Mouse (Mus musculus) mouse trophoblast stem cell (cell line): Measurements from ENCODE around the gene Olfr732.

ENCODE experiments used
- in situ Hi-C, 2 experiments: fragments of 300-500 bp; cut with MseI, MboI; formaldehyde crosslinking; loops; 2 replicates in 1 of 2; 3 replicates in 1 of 2; pipeline ENCODE4 v1.15.1; 2025

The Olfr732 gene

GRCm38 (mm10) chr14:50284106-50284505 lies at the start of gene Olfr732:
Olfr732 (minus strand) TSS chr14:50284206.
- in situ Hi-C loops: no loop called here

DNA sequence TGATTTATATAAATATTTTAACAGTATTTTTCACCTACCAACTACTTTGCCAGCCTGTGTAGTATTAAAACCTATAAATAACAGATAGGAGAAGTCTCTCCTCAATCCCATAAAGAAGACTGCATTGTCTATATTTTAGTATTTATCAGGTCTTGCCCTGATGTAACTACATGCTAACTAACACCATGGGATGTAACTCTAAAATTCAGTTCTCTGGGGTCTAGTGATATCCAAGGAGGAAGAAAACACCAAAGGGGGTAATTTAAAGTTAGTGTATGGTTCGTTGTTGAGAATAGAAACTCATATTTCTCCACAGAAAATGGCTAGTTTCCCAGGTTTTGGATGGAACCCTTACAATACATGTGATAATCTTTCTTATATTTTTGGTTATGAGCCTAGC lies 42.7 kb upstream of the Olfr732 start, which contains the start of gene Olfr734:
Olfr734 (minus strand) TSS at position 101 of the 400 bp plus-strand sequence.
- in situ Hi-C loops: no loop called here

- in situ Hi-C loops: no loop called here
Observed at GRCm38 (mm10) chr14:50301422-50301821, 17.4 kb upstream of the Olfr732 start, which contains the start of gene Olfr733. Olfr733 (minus strand) TSS chr14:50301522.

- in situ Hi-C loops: no loop called here
Observed at GRCm38 (mm10) chr14:50241766-50242165, 42.2 kb downstream of the Olfr732 start, which contains the start of gene Olfr731. Olfr731 (minus strand) TSS chr14:50241866.
